Mouse (Mus musculus): ENCODE data around the gene Gtpbp8.

Gene Gtpbp8

GRCm38 (mm10) chr16:44745866-44746562, at the start of gene Gtpbp8:
Gene Gtpbp8, minus strand, starts transcription at chr16:44746363.
- in situ Hi-C loops (cut with MboI; ENCODE audit: unreplicated experiment in 2 of 2) = loop anchor here (10.0 to 25.0 kb wide), 6 partner anchors 409 to 1859 kb away; partner anchors contain the start of genes Atp6v1a (in 2 of the 2), Naa50 (in 2 of the 2), Atg3 (in 1 of the 2) and Plcxd2 (in 1 of the 2)

GRCm38 (mm10) chr16:44794416-44794815, 48.3 kb upstream of the Gtpbp8 start:
- in situ Hi-C loops (cut with MboI; ENCODE audit: unreplicated experiment in 2 of 2) = no loop called here

- in situ Hi-C loops (cut with MboI; ENCODE audit: unreplicated experiment in 2 of 2) = no loop called here
Observed at GRCm38 (mm10) chr16:44786934-44787333, 40.8 kb upstream of the Gtpbp8 start.

- in situ Hi-C loops (cut with MboI; ENCODE audit: unreplicated experiment in 2 of 2) = no loop called here
Observed at GRCm38 (mm10) chr16:44780751-44781150, 34.6 kb upstream of the Gtpbp8 start.

- in situ Hi-C loops (cut with MboI; ENCODE audit: unreplicated experiment in 2 of 2) = no loop called here
Observed at GRCm38 (mm10) chr16:44779494-44779893, 33.3 kb upstream of the Gtpbp8 start.

- in situ Hi-C loops (cut with MboI; ENCODE audit: unreplicated experiment in 2 of 2) = no loop called here
Observed at GRCm38 (mm10) chr16:44778538-44779147, 32.5 kb upstream of the Gtpbp8 start.

GRCm38 (mm10) chr16:44774201-44774600, 28.0 kb upstream of the Gtpbp8 start:
- in situ Hi-C loops (cut with MboI; ENCODE audit: unreplicated experiment in 2 of 2) = no loop called here

GRCm38 (mm10) chr16:44773673-44774072, 27.5 kb upstream of the Gtpbp8 start:
- in situ Hi-C loops (cut with MboI; ENCODE audit: unreplicated experiment in 2 of 2) = no loop called here

GRCm38 (mm10) chr16:44772577-44772976, 26.4 kb upstream of the Gtpbp8 start:
- in situ Hi-C loops (cut with MboI; ENCODE audit: unreplicated experiment in 2 of 2) = no loop called here

- in situ Hi-C loops (cut with MboI; ENCODE audit: unreplicated experiment in 2 of 2) = loop anchor here (10.0 kb wide), 4 partner anchors 247 to 377 kb away; no protein-coding TSS in a partner anchor
Observed at GRCm38 (mm10) chr16:44767967-44768366, 21.8 kb upstream of the Gtpbp8 start.

- in situ Hi-C loops (cut with MboI; ENCODE audit: unreplicated experiment in 2 of 2) = loop anchor here (10.0 kb wide), 4 partner anchors 247 to 377 kb away; no protein-coding TSS in a partner anchor
Observed at GRCm38 (mm10) chr16:44767506-44767905, 21.3 kb upstream of the Gtpbp8 start.

GRCm38 (mm10) chr16:44766320-44766892, 20.2 kb upstream of the Gtpbp8 start:
- in situ Hi-C loops (cut with MboI; ENCODE audit: unreplicated experiment in 2 of 2) = loop anchor here (10.0 kb wide), 4 partner anchors 248 to 378 kb away; no protein-coding TSS in a partner anchor

GRCm38 (mm10) chr16:44765555-44766319, 19.6 kb upstream of the Gtpbp8 start, which contains the start of gene Cd200r1:
Gene Cd200r1, plus strand, starts transcription at chr16:44765736.
- in situ Hi-C loops (cut with MboI; ENCODE audit: unreplicated experiment in 2 of 2) = loop anchor here (10.0 kb wide), 4 partner anchors 249 to 379 kb away; no protein-coding TSS in a partner anchor

GRCm38 (mm10) chr16:44761811-44762210, 15.6 kb upstream of the Gtpbp8 start:
- in situ Hi-C loops (cut with MboI; ENCODE audit: unreplicated experiment in 2 of 2) = loop anchor here (5.0 to 10.0 kb wide), 5 partner anchors 253 to 383 kb away; no protein-coding TSS in a partner anchor

- in situ Hi-C loops (cut with MboI; ENCODE audit: unreplicated experiment in 2 of 2) = no loop called here
Observed at GRCm38 (mm10) chr16:44757700-44758099, 11.5 kb upstream of the Gtpbp8 start.

- in situ Hi-C loops (cut with MboI; ENCODE audit: unreplicated experiment in 2 of 2) = loop anchor here (10.0 to 25.0 kb wide), 6 partner anchors 407 to 1861 kb away; partner anchors contain the start of genes Atp6v1a (in 2 of the 2), Naa50 (in 2 of the 2), Atg3 (in 1 of the 2) and Plcxd2 (in 1 of the 2)
Observed at GRCm38 (mm10) chr16:44748007-44748406, 1.8 kb upstream of the Gtpbp8 start.

GRCm38 (mm10) chr16:44745471-44745865, 695 bp downstream of the Gtpbp8 start:
- in situ Hi-C loops (cut with MboI; ENCODE audit: unreplicated experiment in 2 of 2) = loop anchor here (10.0 to 25.0 kb wide), 6 partner anchors 409 to 1858 kb away; partner anchors contain the start of genes Atp6v1a (in 2 of the 2), Naa50 (in 2 of the 2), Atg3 (in 1 of the 2) and Plcxd2 (in 1 of the 2)

- in situ Hi-C loops (cut with MboI; ENCODE audit: unreplicated experiment in 2 of 2) = loop anchor here (10.0 to 25.0 kb wide), 6 partner anchors 412 to 1855 kb away; partner anchors contain the start of genes Atp6v1a (in 2 of the 2), Naa50 (in 2 of the 2), Atg3 (in 1 of the 2) and Plcxd2 (in 1 of the 2)
Observed at GRCm38 (mm10) chr16:44742753-44743152, 3.4 kb downstream of the Gtpbp8 start.

- in situ Hi-C loops (cut with MboI; ENCODE audit: unreplicated experiment in 2 of 2) = loop anchor here (25.0 kb wide), 3 partner anchors 599 to 1849 kb away; partner anchors contain the start of genes Atp6v1a (in 2 of the 2), Naa50 (in 2 of the 2), Plcxd2 (in 1 of the 2) and Zbtb20 (in 1 of the 2)
Observed at GRCm38 (mm10) chr16:44736118-44736517, 10.0 kb downstream of the Gtpbp8 start.

Measured in v-Abl transformed pro-B cells (cell line).